Comparison of ENCODE assay signal across 26 mouse cellular contexts in genomic region chr13:29902676-29903075, GRCm38 (mm10).
"Had no signal": no experiment of that assay in that cellular context is flagged by ENCODE, and none has a peak within 500 bp of the region (broad histone marks: within the 10 kb centered on the region; RNA-seq: fewer than 3 reads in every experiment).

No protein-coding gene starts in this region.

- ATAC-seq: hindbrain, embryonic 16.5 days; intestine, embryonic 16.5 days had no signal

- H3K27me3 ChIP-seq: heart, embryonic 13.5 days; heart, embryonic 15.5 days; hindbrain, embryonic 12.5 days; kidney, embryonic 15.5 days; limb, embryonic 12.5 days had no signal

- DNase-seq: gastrocnemius, adult 2 months; gastrocnemius, postnatal 10 days; gastrocnemius, postnatal 25 days; heart, adult 2 months; heart, postnatal 4 days; kidney, adult 11 months; kidney, adult 2 months; kidney, adult 9 months; kidney, postnatal 14 days; kidney, postnatal 36 days; layer of hippocampus, adult 9-11 months; layer of hippocampus, postnatal 36 days; left cerebral cortex, postnatal 4 days; liver had no signal

- H3K4me3 ChIP-seq: gastrocnemius, adult 2 months; heart, adult 2 months; heart, embryonic 13.5 days; heart, embryonic 15.5 days; hindbrain, embryonic 10.5 days; hindbrain, embryonic 12.5 days; kidney, embryonic 15.5 days; limb, embryonic 12.5 days had no signal

- H3K4me2 ChIP-seq: heart, embryonic 11.5 days; heart, embryonic 13.5 days; heart, embryonic 15.5 days; hindbrain, embryonic 12.5 days; hindbrain, embryonic 14.5 days; kidney, embryonic 15.5 days; limb, embryonic 12.5 days; liver, embryonic 11.5 days had no signal

- H3K9ac ChIP-seq: heart, embryonic 13.5 days; heart, embryonic 15.5 days; hindbrain, embryonic 12.5 days; hindbrain, embryonic 14.5 days; kidney, embryonic 15.5 days; limb, embryonic 12.5 days had no signal

- H3K27ac ChIP-seq: gastrocnemius, adult 2 months; heart, adult 2 months; heart, embryonic 13.5 days; heart, embryonic 15.5 days; hindbrain, embryonic 10.5 days; hindbrain, embryonic 12.5 days; hindbrain, embryonic 14.5 days; kidney, embryonic 15.5 days; kidney, postnatal 0 days; limb, embryonic 12.5 days had no signal

- H3K4me1 ChIP-seq: heart, embryonic 13.5 days; heart, embryonic 15.5 days; hindbrain, embryonic 10.5 days; hindbrain, embryonic 12.5 days; kidney, embryonic 15.5 days; limb, embryonic 12.5 days had no signal
